Mouse (Mus musculus): ENCODE measurements around the gene Mink1.
A peak's percentile ranks its signal among the peaks of the same experiment; 100 is the strongest.

Mink1 gene

GRCm38 (mm10) chr11:70653345-70654197 lies 90.9 kb downstream of the Mink1 start:
- DNase-seq (ENCODE audit: low spot score) = peak; percentile 58

GRCm38 (mm10) chr11:70654198-70654922 lies 91.7 kb downstream of the Mink1 start, which contains the start of gene Pfn1:
Gene Pfn1 (minus strand): TSS chr11:70654644.
- DNase-seq (ENCODE audit: low spot score) = peak; percentile 62

- peak; percentile 62 for DNase-seq (ENCODE audit: low spot score)
Observed at GRCm38 (mm10) chr11:70654923-70655570, 92.4 kb downstream of the Mink1 start.

- peak; percentile 48 for DNase-seq (ENCODE audit: low spot score)
Observed at GRCm38 (mm10) chr11:70655571-70656455, 93.1 kb downstream of the Mink1 start.

- no peak for DNase-seq (ENCODE audit: low spot score)
Observed at GRCm38 (mm10) chr11:70656456-70656927, 93.8 kb downstream of the Mink1 start.

- DNase-seq (ENCODE audit: low spot score) = no peak
Observed at GRCm38 (mm10) chr11:70656964-70657363, 94.3 kb downstream of the Mink1 start, which contains the start of gene Eno3. Gene Eno3 (plus strand): TSS chr11:70657202.

- DNase-seq (ENCODE audit: low spot score) = no peak
Observed at GRCm38 (mm10) chr11:70657573-70657972, 94.9 kb downstream of the Mink1 start.

GRCm38 (mm10) chr11:70657991-70658390 lies 95.3 kb downstream of the Mink1 start:
- no peak for DNase-seq (ENCODE audit: low spot score)

GRCm38 (mm10) chr11:70658521-70658920 lies 95.8 kb downstream of the Mink1 start:
- DNase-seq (ENCODE audit: low spot score) = no peak

GRCm38 (mm10) chr11:70658942-70659341 lies 96.3 kb downstream of the Mink1 start:
- no peak for DNase-seq (ENCODE audit: low spot score)

GRCm38 (mm10) chr11:70660571-70660970 lies 97.9 kb downstream of the Mink1 start:
- DNase-seq (ENCODE audit: low spot score) = no peak

- DNase-seq (ENCODE audit: low spot score) = no peak
Observed at GRCm38 (mm10) chr11:70663101-70663500, 100.4 kb downstream of the Mink1 start.

- DNase-seq (ENCODE audit: low spot score) = no peak
Observed at GRCm38 (mm10) chr11:70663957-70664356, 101.3 kb downstream of the Mink1 start.
